Mouse (Mus musculus) heart, postnatal 25 days (tissue): ENCODE measurements around the gene Naa15. TPM values are rescaled to one million over a fixed set of nuclear protein-coding genes. Genes with fewer than 3 reads are reported as not detected.
A peak's percentile ranks its signal among the peaks of the same experiment; 100 is the strongest.

ENCODE experiments used
- DNase-seq: peaks from one replicate; pipeline ENCODE4 v3.0.0; 2022; ENCODE audit warnings: low spot score
- intact Hi-C: fragments of 180-260 bp; cut with DNase I; formaldehyde crosslinking; loops from one replicate; pipeline ENCODE4 v1.15.1; 2025
- total RNA-seq, 2 experiments: library from RNA; stranded (reverse); gene quantifications; 2 replicates each; pipeline ENCODE4 v1.2.3; 2021

Gene Naa15
- total RNA-seq, 2 experiments from 2014 or later = 41.6 to 47.1 TPM

- intact Hi-C loops = no loop called here
- DNase-seq = no peak
Observed at GRCm38 (mm10) chr3:51497978-51498377, 83.0 kb downstream of the Naa15 start.

- no peak for DNase-seq
Observed at GRCm38 (mm10) chr3:51498659-51499058, 83.7 kb downstream of the Naa15 start.

GRCm38 (mm10) chr3:51499876-51500275 lies 84.9 kb downstream of the Naa15 start:
- intact Hi-C loops = no loop called here
- no peak for DNase-seq

More at GRCm38 (mm10) chr3:51498659-51499058, 83.7 kb downstream of the Naa15 start:
- intact Hi-C loops = no loop called here

- intact Hi-C loops = no loop called here
- no peak for DNase-seq
Observed at GRCm38 (mm10) chr3:51504385-51504952, 89.5 kb downstream of the Naa15 start.

- DNase-seq = no peak
- intact Hi-C loops = no loop called here
Observed at GRCm38 (mm10) chr3:51505465-51505864, 90.5 kb downstream of the Naa15 start.

GRCm38 (mm10) chr3:51510903-51511302 lies 96.0 kb downstream of the Naa15 start:
- peak; percentile 36 for DNase-seq
- intact Hi-C loops = loop anchor here (1.0 to 5.0 kb wide), 3 partner anchors 72 to 731 kb away; no protein-coding TSS in a partner anchor

- no peak for DNase-seq
- intact Hi-C loops = loop anchor here (1.0 to 5.0 kb wide), 3 partner anchors 71 to 730 kb away; no protein-coding TSS in a partner anchor
Observed at GRCm38 (mm10) chr3:51511983-51512382, 97.0 kb downstream of the Naa15 start.

- intact Hi-C loops = no loop called here
- DNase-seq = no peak
Observed at GRCm38 (mm10) chr3:51517467-51517866, 102.5 kb downstream of the Naa15 start.

GRCm38 (mm10) chr3:51517878-51518762 lies 103.2 kb downstream of the Naa15 start:
- intact Hi-C loops = no loop called here

GRCm38 (mm10) chr3:51518763-51519121 lies 103.8 kb downstream of the Naa15 start:
- intact Hi-C loops = no loop called here
- no peak for DNase-seq

More at GRCm38 (mm10) chr3:51517878-51518762, 103.2 kb downstream of the Naa15 start:
- DNase-seq = no peak

GRCm38 (mm10) chr3:51521262-51521661 lies 106.3 kb downstream of the Naa15 start:
- DNase-seq = no peak
- intact Hi-C loops = no loop called here

GRCm38 (mm10) chr3:51525186-51525785 lies 110.3 kb downstream of the Naa15 start:
- intact Hi-C loops = no loop called here

More at GRCm38 (mm10) chr3:51525186-51525785, 110.3 kb downstream of the Naa15 start:
- DNase-seq = no peak

Other genes starting within 250 kb of the Naa15 start
- 10 to 100 TPM; 30.2 to 49.7 TPM for gene Noct, start 190.7 kb upstream of the Naa15 start, total RNA-seq
- 10 to 100 TPM; 55.6 to 65.7 TPM for gene Elf2, start 74.5 kb upstream of the Naa15 start, total RNA-seq
- gene Mgarp, start 18.4 kb upstream of the Naa15 start, total RNA-seq = under 1 TPM; 0.23 to 0.31 TPM
- 1,000 to 10,000 TPM; 1,646 to 1,675 TPM for gene Ndufc1, start 6.2 kb upstream of the Naa15 start, total RNA-seq
- gene Rab33b, start 68.8 kb downstream of the Naa15 start, total RNA-seq = 1 to 10 TPM; 7.9 to 9.4 TPM
- gene Setd7, start 145.7 kb downstream of the Naa15 start, total RNA-seq = 10 to 100 TPM; 55.4 to 64.8 TPM
- gene Mgst2, start 245.2 kb downstream of the Naa15 start, total RNA-seq = under 1 TPM; 0.48 to 0.60 TPM